Mouse (Mus musculus) kidney, adult 2 months (tissue): ENCODE data around the gene Gm21103. TPM values are rescaled to one million over a fixed set of nuclear protein-coding genes. Genes with fewer than 3 reads are reported as not detected.
A peak's percentile ranks its signal among the peaks of the same experiment; 100 is the strongest.
"Not testable (repeated sequence)": the region's sequence is repeated elsewhere in the genome, so short reads cannot be mapped to it uniquely, and the experiment has no call there.

Experiments
- DNase-seq: peaks from one replicate; pipeline ENCODE4 v3.0.0; 2021
- H3K27ac ChIP-seq: fragments of 200-500 bp; 2 replicates; pipeline ENCODE4 v1.5.1; 2012; ENCODE audit warnings: low read depth, low read length, control low read depth, inconsistent platforms; ENCODE audit not compliant: insufficient read depth
- H3K27me3 ChIP-seq: fragments of 200-500 bp; replicated peaks from 2 replicates; pipeline ENCODE4 v1.6.1; 2012; ENCODE audit warnings: mild to moderate bottlenecking, moderate library complexity, low read length, inconsistent platforms; ENCODE audit not compliant: control insufficient read depth, insufficient read depth
- H3K36me3 ChIP-seq: fragments of 200-500 bp; 2 replicates; pipeline ENCODE4 v1.6.1; 2012; ENCODE audit warnings: mild to moderate bottlenecking, moderate library complexity, low read length, inconsistent platforms; ENCODE audit not compliant: control insufficient read depth, insufficient read depth
- H3K4me1 ChIP-seq: fragments of 200-500 bp; 2 replicates; pipeline ENCODE4 v1.6.1; 2011; ENCODE audit warnings: low read length; ENCODE audit not compliant: control insufficient read depth, insufficient read depth
- H3K4me3 ChIP-seq: fragments of 200-500 bp; 2 replicates; pipeline ENCODE4 v1.5.1; 2011; ENCODE audit warnings: mild to moderate bottlenecking, low read depth, low read length, control low read depth; ENCODE audit not compliant: insufficient read depth
- WGBS: fragments of 180-500 bp; shearing (Covaris S2); methylation state at CpG from one replicate; pipeline ENCODE4 v1.1.7; 2018; 5-methylcytosine and 5-hydroxymethylcytosine counted together
- polyA plus RNA-seq: library from polyadenylated mRNA; depleted of rRNA; stranded (reverse); fragments of >200 nt; gene quantifications from 2 replicates; pipeline ENCODE4 v1.2.3, GENCODE M21; 2012; rRNA removed

Gm21103 gene
- not detected in 2 replicates for polyA plus RNA-seq

DNA sequence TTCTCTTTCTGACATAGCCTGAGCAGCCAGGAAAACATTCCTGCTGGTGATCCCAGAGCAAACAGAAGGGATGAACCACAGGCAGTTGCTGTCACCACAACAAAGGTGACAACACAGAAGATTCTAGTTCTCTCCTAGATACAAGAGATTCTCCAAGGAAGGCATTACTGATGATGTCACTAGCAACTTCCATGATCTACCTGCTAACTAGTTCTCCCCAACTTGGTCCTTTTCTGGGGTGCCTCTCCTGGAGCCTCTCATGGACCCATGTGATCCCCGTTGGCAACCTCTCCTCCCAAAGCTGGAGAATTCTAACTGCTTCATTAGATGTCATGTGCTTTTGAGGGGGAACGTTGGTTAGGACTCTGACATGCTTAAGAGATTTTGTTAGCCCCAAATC is at the start of gene Gm21103:
Gene Gm21103, minus strand, starts transcription at position 101 of the 400 bp plus-strand sequence.
- H3K4me1 ChIP-seq, H3K27me3 ChIP-seq, H3K4me3 ChIP-seq, H3K36me3 ChIP-seq, DNase-seq, H3K27ac ChIP-seq: not testable (repeated sequence)
- 64% methylated on average over 2 of the region's 2 CpGs for WGBS

DNA sequence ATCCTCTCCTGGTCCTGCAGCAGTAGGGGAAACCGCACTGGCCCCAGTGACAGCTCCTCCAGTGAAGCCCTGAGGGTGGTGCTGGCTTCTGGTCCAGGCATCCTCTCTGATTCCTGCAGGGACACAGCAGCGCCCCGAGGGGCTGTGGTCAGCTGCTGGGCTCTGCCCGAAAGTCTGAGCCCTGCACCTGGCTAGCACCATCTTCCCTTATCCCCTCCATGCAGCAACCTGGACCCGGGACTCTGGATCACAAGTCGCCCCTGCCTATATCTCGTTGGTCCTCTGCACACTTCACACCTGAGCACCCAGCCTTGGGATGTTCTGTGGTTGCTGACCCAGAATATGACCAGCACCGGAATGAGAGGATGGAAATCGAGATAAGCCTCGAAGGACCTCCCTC is 38.9 kb upstream of the Gm21103 start, which contains the start of gene Gm3618:
Gene Gm3618, minus strand, starts transcription at position 101 of the 400 bp plus-strand sequence.
- H3K36me3 ChIP-seq, H3K27me3 ChIP-seq, H3K27ac ChIP-seq, H3K4me1 ChIP-seq, DNase-seq, H3K4me3 ChIP-seq: not testable (repeated sequence)
- WGBS = no CpG with 5 or more reads among the region's 10 CpGs

DNA sequence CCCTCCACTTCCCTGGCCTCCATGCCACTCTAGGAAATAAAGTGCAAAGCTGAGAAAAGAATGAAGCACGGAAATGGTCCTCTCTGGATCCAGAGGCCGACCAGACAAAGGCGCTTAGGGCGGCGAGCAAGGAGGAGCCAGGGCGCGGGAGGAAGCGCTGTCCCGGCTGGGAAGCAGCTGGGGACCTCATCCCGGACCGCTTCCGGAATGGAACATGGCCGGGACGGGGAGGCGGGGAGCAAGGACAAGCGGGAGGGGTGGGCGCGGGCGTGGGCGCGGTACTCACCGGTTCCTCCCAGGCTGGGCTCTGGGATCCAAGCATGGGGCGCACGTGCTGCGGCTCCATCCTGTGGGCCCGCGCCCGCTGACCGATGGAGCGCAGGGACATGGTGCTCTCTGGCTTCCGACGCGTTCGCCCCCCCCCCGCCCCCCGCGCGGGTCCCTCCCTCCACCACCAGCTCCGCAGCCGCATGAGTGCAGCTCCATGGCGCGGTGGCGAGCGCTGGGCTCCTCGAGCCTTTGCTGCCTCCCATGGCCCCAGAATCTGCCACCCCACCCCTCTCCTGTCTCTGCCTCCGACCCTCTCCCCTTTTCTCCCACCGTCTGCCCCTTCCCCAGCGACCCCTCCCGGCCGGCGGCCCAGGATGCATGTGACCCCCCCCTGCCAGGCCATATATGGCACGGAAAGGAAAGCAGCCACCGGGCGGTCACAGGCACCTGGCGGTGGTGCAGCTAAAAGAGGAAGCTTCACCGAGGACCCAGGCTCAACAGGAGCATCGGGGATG is 17.5 kb downstream of the Gm21103 start, which contains the start of gene Gm3411:
Gene Gm3411, minus strand, starts transcription at position 320 of the 785 bp plus-strand sequence.
- peak; percentile 55 for DNase-seq
- not testable (repeated sequence) for H3K27ac ChIP-seq, H3K4me3 ChIP-seq, H3K36me3 ChIP-seq, H3K27me3 ChIP-seq, H3K4me1 ChIP-seq
- 1% methylated on average over 57 of the region's 57 CpGs for WGBS

Other genes starting within 250 kb of the Gm21103 start
- not detected in 2 replicates for gene Gm6337, start 246.6 kb downstream of the Gm21103 start, polyA plus RNA-seq
- gene Gm8206, start 210.9 kb downstream of the Gm21103 start, polyA plus RNA-seq = not detected in 2 replicates
- 0.05 TPM in 2 replicates for gene Gm3468, start 196.2 kb downstream of the Gm21103 start, polyA plus RNA-seq
- not detected in 2 replicates for gene Gm3476, start 179.0 kb downstream of the Gm21103 start, polyA plus RNA-seq
- gene Gm21560, start 85.6 kb downstream of the Gm21103 start, polyA plus RNA-seq = not detected in 2 replicates
- gene Gm3411, start 17.6 kb downstream of the Gm21103 start, polyA plus RNA-seq = 0.16 TPM in 1 of 2 replicates, not detected in the other
- gene Gm3618, start 38.8 kb upstream of the Gm21103 start, polyA plus RNA-seq = not detected in 2 replicates
- gene Gm16440, start 85.5 kb upstream of the Gm21103 start, polyA plus RNA-seq = not detected in 2 replicates
- gene Gm3591, start 107.6 kb upstream of the Gm21103 start, polyA plus RNA-seq = not detected in 2 replicates
- gene Gm3594, start 139.8 kb upstream of the Gm21103 start, polyA plus RNA-seq = not detected in 2 replicates
- not detected in 2 replicates for gene Gm8356, start 232.4 kb upstream of the Gm21103 start, polyA plus RNA-seq